Mouse (Mus musculus) yolk sac, embryonic 10.5 days (tissue): ENCODE data around the gene Gpr143.
A peak's percentile ranks its signal among the peaks of the same experiment; 100 is the strongest.
"Not testable (repeated sequence)": the region's sequence is repeated elsewhere in the genome, so short reads cannot be mapped to it uniquely, and the experiment has no call there.

Experiments
- DNase-seq: peaks from one replicate; pipeline ENCODE4 v3.0.0-alpha.2; 2017; ENCODE audit warnings: low spot score

Gene Gpr143

DNA sequence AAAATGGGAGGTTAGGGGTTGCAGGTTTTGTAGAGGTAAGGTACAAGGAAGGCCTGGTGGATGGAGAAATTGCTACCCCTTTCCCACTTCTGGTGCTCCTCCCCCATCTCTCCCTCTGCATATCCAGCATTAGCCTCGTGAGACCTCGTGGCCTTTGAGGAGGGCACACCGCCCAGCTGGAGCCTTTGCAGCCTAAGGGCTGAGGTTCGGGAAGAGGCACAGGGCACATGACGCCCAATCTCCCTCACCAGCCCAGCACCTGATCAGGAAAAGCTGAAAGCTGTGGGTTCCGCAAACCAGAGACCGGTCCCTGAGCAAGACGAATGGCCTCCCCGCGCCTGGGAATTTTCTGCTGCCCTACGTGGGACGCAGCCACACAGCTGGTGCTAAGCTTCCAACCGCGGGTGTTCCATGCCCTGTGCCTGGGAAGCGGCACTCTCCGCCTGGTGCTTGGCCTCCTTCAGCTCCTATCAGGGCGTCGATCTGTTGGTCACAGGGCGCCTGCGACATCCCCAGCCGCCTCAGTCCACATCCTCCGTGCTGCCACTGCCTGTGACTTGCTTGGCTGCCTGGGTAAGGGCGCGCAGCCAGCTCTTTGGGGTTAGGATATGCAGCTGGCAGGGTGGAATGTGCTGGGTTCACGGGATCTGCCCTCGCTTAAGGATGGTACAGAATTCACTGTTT, at the start of gene Gpr143:
Gene Gpr143, plus strand, starts transcription at position 202 of the 684 bp plus-strand sequence.
- no peak for DNase-seq

DNA sequence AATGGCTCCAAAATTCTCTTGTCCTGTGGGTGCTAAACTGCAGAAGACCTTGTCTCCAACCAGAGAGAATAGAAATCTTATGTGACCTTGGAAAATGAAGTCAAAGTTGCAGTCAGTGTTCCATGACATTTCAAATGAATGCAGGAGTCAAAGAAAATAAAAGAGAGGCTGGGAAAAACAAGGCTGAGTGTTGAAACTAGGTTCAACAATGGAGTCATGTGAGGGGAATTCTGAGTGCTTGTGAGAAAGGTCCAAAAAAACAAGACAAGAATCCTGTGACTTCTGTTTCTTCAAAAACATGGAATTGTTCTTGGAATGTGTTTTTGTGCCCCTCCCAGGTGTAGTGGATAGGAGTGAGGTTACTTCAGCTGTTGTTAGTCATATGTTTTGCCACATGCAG, 46.4 kb upstream of the Gpr143 start:
- no peak for DNase-seq

DNA sequence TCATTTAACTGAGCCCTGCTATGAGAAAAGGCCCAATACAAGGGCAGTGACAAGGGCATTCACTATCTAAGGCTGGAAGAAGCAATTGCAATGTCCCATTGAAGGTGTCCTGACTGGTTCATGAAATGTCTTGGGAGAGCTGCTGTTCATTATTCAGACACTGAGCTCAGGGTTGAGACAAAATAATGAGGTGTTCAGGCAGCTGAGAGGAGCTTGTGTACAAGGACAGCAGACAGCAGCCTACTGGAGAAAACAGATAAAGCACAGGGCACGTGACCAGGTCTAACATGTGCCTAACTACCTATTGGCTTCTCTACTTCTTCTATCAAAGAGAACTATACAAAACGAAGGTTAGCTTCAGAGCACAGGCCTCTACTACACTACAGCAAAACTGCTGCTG, 43.5 kb upstream of the Gpr143 start:
- no peak for DNase-seq

DNA sequence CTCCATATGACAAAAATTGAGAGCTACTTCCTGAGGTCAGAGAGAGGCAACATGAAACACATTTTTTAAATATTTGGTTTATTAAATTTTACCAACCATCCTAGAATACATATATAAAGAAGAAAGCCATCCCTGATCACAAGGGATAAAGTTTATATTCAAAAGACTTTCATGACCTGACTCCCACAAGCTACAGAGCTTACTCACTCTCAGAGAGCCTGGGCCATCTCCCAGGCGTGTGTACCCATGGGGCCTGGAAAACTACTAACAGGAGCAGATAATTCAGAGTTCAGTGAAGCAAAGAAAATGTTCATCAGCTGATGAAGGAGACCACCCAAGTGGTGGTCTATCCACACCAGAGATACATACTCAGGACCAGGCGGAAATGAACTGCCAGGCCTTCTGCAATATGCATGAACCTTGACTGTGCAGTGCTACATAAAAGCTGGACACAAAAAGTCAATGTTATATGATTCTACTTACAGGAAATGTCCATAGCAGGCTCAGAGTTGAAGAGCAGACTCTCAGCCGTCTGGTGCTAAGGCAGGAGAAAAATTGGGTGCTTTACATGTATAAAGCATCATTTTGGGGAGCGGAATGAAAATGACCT, 42.9 kb upstream of the Gpr143 start:
- no peak for DNase-seq

DNA sequence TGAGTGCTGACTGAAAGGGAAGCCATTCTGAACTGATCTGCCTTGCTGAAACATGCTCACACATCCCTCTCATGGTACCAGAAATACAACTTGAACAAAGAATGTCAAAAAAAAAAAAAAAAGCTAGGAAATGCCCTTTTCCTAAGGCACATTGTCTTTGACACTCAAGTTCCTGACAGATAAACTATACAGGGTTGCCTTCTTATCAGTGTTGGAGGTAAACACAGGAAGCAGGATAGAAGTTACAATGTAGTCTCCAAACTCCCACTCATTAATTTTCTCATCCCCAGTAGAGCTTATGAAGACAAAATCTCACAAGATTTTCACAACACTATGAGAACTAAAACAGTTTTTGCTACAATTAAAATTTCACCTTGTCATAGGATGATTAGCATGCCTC, 38.1 kb upstream of the Gpr143 start:
- no peak for DNase-seq

DNA sequence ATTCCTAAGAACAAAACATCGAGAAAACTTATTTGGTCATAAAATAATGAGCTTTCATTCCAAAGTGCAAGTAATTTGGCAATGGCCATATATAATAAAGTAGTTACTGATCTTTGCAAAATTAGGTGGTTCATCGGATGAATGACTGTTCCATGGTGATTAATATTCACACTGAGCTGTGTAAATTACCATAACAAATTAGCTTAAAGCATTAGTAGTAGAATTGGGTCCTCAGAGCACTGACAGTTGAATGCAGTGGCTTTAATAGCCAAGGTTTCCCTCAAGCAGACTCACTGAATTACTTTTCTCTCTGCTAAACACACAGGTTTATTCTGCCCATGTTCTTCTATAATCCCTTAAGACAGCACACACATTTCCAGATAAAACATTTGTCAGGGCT, 35.8 kb upstream of the Gpr143 start:
- no peak for DNase-seq

DNA sequence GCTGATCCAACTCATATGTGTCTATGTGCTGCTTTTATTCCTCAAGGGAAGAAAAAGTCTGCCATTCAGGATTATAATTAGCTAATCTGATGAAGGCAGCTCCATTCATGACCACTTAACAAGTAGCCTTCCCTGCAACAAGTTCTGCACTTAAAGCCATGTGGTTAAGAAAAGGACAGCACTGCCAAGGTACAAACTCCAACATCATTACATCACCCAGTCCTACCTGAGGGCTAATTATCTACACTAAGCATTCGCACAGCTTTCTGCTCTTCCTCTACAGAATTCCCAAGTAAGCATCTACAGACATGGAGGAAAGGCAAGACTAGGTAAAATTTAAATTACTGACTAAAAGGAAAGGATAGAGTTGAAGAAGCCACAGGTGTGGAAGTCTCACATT, 25.9 kb upstream of the Gpr143 start:
- no peak for DNase-seq

DNA sequence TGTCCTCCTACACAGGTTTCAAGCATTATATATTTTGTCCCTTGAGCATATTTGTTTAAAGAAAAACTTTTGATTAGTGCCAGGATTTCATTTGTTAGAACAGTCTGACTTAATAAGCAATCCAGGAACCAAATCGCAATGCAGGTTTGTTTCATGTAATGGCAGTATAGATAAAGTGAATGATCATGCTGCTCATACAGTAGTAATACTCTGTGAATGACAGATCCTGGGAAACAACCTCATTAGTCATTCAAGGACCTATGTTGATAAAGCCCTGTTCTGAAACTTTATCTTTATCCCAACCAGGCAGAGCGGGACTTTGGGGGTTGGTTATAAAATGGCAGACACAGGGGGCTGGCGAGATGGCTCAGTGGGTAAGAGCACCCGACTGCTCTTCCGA, 25.4 kb upstream of the Gpr143 start:
- no peak for DNase-seq

DNA sequence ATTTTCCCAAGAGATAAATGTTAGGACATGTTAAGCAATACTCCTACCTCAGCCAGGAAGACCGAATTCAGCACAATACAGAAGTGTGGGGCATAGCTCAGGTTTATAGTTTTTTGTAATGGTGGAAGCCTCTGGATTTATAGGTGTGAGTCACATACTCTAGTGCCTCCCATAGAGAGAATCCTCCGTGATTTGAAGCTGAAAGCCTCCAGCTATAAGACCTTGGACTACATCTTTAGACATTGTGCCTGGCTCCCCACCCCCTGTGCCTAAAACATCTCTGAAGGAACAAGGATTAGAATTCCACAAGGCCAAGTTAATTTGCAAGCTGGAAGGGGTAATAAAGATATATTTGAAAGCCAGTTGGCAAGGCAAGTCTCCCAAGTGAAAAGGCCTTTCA, 19.3 kb upstream of the Gpr143 start:
- no peak for DNase-seq

DNA sequence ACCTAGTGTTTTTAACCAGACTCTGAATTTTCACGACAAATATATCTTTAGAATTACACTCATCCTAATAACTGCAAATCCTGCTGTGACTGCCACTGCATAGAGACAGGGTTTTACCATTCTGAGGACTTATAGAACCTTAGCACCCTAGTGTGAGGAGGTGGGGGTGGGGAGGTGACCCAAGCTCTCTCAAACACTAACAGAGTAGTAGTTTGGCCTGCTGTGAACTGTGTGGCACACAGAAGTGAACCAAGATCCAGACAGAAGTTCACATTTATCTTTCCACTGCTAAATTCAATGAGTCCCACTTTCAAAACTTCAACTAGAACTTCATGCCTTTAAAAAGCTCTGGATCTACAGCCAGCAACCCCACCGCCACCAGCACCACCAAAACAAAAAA, 18.9 kb upstream of the Gpr143 start:
- DNase-seq: no peak

DNA sequence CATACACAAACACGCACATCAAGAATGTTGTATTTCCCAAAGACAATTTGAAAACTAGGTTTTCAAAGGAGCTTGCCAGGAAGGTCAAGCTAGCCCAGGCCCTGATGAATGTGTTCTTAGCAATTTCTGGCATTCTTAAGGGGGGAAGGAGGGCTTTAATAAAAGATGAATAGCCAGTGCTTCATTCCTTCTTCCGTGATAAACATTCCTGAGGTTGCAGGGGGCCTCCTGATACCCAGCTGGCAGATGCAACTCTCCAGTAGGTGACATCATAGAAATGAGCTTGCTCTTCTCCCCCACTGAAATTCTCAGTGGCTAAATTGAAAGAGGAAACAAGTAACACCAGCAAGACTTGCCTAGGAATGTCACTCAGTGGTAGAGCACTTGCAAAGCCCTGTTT, 17.6 kb upstream of the Gpr143 start:
- no peak for DNase-seq

DNA sequence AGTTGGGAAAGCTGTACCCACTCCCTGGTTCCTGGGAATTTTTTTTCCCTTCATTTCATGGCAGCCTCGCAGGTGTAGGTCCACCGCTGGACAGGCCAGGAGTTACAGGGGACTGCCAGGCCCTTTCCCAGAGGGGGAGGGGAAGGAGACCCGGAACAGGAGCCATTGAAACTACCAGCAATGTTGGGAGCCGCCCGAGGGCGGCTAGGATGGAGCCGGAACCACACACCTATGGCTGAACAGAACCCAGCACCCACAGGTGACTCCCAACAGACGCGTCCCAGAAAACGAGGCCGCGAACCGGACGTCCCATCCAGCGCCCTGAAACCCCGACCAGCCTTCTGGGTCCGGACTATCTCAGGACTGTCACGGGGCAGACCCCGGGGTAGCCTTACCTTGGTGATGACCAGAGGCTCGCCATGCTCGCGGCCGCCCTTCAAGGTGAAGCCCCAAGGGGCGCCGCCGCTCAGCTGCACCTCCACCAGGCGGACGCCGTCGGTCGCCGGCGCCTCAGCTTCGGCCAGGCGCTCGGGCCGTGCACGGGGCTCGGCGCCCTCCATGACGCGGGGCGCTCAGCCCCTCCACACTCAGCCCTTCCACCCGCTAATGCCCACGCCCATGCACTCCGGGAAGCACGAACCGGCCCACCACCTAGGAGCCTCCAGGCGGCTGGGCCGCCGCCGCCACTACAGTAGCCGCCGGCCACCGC, 12.7 kb upstream of the Gpr143 start, which contains the start of gene Shroom2:
Gene Shroom2, minus strand, starts transcription at position 575 of the 709 bp plus-strand sequence.
- DNase-seq: peak; percentile 44

DNA sequence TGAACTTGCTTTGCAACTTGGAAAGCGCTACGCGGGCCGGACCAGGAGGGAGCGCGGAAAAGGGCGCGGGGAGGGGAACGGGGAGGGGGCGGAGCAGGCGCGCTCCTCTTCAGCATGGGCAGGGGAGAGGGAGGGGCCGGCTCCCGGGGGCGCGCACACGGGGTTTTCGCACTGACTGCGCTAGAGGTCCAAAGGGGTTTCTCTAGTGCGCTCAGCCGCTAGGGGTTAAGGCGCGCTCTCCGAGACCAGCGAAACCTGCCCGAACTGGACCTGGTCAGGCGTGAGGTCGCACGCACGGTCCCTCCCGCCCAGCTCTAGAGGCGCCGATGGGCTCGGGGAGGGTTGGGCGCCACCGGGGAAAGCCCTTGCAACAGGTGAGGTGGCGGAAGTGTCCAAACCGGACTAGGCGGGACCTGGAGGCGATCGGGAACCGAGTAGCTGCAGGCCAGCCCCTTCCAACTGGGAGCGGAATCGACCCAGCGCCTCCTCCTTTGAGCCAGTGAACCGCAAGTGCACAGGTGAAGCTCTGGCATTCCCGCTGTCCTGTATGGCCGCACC, 12.0 kb upstream of the Gpr143 start:
- DNase-seq: peak; percentile 87

DNA sequence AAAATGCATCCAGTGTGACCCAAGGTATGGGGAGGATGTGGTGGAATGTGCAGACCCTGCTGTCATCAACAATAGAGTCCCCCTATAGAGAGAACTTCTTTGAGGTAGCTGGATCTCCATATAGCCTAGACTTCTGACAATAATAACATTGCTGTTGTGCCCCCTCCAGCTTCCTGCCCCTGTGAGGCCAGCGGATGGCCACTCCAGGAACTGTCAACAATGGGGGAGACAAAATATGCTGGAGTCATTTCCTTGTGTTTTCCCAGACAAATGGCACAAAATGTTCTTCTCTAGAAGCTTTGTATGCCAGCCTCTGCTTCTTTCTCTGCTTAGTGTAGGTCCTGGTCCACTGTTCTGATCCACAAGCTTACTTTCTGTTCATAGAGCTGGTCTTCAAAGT, 6.4 kb downstream of the Gpr143 start:
- no peak for DNase-seq

DNA sequence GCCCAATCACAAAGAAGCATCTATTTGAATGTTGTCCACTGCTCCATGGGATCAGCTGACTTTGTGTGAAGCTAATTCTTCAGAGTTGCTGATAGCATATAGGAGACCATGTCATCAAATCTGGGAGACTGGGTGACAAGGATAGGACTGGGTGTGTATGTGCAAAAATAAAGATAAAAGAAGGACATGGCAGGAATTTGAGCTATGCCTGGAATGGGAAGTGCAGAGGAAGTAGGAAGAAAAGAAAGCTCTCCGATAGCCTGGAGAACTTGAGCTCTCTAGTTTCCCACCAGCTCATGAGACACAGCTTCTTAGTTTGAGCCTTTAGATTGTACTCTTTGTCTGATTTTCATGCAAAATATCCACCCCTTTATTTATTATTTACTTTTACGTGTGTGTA, 6.9 kb downstream of the Gpr143 start:
- DNase-seq: no peak

DNA sequence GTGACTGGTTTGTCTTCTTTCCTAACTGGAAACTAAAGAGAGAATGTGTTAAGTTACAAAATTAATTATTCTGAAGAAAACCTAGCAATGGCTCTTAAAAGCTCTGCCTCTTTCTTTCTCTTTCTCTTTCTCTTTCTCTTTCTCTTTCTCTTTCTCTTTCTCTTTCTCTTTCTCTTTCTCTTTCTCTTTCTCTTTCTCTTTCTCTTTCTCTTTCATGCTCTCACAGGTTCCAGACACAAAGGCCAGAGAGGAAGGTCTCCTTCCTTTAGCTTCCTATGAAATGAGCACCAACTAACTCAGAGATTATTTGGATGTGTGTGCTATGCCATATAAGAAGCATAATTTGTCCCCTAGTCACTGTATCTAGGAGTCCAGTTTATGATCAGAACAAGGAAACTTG, 23.6 kb downstream of the Gpr143 start:
- DNase-seq: no peak

DNA sequence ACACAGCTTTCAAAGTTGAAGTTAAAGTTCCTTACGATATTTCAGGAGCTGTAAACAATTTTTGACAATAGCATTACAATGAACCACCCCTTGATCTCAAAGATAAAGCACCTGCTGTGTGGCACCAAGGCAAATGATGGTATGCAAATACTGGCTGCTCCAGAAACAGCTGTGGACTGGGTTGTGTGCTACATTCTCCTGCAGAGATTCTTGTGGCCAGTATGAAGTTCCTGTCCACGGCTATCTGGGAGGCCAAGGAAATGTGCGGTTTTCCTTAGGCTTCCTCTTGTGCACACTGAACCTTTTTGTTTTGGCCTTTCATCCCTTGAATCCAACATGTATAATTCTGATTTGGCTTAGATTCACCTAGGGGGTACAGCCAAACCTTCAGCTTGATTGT, 31.6 kb downstream of the Gpr143 start:
- DNase-seq: no peak

DNA sequence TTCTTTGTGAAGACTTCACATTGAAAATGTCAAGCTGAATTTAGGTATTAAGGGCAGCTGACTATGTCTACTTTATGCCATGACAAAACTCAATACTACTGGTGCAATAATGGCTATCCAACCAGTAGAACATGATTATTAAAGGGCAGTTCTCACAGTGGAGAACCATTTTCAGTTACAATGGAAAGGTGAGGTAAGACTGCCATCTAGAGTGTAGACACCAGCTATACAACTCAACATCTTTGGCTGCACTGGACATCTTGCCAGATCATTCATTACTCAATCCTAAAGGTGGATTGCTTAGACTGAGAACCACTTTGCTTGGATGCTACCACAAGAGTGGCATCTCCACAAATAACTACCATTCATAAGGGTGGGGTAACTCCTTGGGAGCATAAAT, 37.3 kb downstream of the Gpr143 start:
- DNase-seq: peak; percentile 4

DNA sequence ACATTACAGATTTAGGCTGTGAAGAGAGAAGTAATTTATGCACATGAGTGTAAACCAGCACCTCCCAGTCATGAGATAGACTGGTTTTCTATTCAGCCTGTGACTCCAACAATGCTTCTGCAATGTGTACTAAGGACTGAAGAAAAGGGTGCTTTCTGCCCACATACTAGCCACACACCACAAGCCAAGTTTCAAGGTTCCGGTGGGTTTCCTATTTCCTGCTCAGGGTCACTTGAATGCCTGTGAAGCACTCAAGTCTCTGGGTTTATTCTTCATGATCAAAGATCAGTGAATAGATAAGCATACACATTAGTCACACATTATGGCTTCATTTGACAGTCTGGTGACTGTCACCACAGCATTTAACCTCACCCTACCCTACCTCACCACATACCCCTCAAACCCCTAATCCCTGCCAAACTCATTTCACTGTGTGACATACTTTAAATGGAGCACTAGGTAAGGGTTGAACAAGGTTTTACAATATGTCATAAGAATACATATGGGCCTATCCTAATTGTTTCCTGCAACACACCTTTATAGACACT, 49.4 kb downstream of the Gpr143 start:
- not testable (repeated sequence) for DNase-seq

DNA sequence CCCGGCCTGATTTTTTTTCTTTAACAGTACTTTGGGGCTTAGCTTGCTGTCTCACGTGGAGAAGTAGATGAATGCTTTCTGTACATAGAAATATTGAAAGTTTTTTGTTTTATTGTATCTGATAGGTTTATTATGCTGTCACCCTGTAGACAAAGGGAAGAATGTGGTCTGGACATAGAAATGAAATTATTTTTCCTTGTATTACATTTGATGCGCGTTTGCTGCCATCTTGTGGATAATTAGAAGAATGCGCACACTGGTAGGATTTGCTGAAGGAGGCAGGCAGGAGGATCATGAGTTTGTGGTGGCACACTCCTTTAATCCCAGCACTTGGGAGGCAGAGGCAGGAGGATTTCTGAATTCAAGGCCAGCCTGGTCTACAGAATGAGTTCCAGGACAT, 53.2 kb downstream of the Gpr143 start:
- DNase-seq: not testable (repeated sequence)

DNA sequence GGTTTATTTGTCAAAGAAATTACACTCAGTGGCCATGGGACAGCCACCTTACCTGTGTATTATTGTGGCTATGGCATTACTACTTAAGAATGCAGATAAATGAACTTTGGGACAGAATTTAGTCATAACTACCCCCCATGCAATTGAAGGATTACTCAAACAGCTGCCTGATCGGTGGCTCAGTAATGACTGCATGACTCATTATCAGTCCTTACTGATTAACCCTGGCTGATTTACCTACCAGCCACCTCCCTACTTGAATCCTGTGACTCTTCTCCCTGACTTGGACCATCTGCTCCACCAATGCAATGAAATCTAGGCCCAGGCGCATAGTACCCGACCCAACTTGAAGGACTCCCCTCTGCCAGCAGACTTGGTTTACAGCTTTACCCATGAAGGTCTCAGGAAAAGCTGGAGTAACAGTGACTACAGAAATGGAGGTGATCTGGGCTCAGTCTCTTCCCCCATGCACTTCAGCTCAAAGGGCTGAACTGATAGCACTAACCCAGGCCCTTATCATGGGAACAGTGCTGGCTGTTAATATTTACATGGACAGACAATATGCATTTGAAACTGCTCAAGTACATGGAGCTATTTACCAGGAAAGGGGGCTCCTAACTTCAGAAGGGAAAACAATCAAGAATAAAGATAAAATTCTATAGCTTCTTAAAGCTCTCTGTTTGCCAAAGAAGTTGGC, 73.5 kb downstream of the Gpr143 start:
- no peak for DNase-seq
